Mouse (Mus musculus) forebrain, embryonic 13.5 days (tissue): ENCODE measurements around the gene Lrrc3c. TPM values are rescaled to one million over a fixed set of nuclear protein-coding genes. Genes with fewer than 3 reads are reported as not detected.
"Not testable (repeated sequence)": the region's sequence is repeated elsewhere in the genome, so short reads cannot be mapped to it uniquely, and the experiment has no call there.

Experiments
- ATAC-seq: fragments of 200-750 bp; cut with Nextera tagmentation; 2 replicates; pipeline ENCODE4 v1.8.0; 2017
- H3K27ac ChIP-seq: fragments of 300-500 bp; sonication (generic); 2 replicates; pipeline ENCODE4 v1.5.1; 2015; ENCODE audit warnings: inconsistent platforms, mild to moderate bottlenecking, moderate library complexity
- H3K27me3 ChIP-seq: fragments of 300-500 bp; sonication (generic); 2 replicates; pipeline ENCODE4 v1.6.1; 2015; ENCODE audit warnings: mild to moderate bottlenecking, inconsistent platforms
- H3K36me3 ChIP-seq: fragments of 300-500 bp; sonication (generic); 2 replicates; pipeline ENCODE4 v1.6.1; 2015; ENCODE audit warnings: mild to moderate bottlenecking, inconsistent platforms; ENCODE audit not compliant: poor library complexity, severe bottlenecking
- H3K4me1 ChIP-seq: fragments of 300-500 bp; sonication (generic); 2 replicates; pipeline ENCODE4 v1.6.1; 2015; ENCODE audit warnings: inconsistent platforms
- H3K4me2 ChIP-seq: fragments of 300-500 bp; sonication (generic); 2 replicates; pipeline ENCODE4 v1.6.1; 2015; ENCODE audit warnings: inconsistent platforms, mild to moderate bottlenecking, moderate library complexity
- H3K4me3 ChIP-seq: fragments of 300-500 bp; sonication (generic); 2 replicates; pipeline ENCODE4 v1.5.1; 2015; ENCODE audit warnings: mild to moderate bottlenecking, inconsistent platforms
- H3K9ac ChIP-seq: fragments of 300-500 bp; sonication (generic); 2 replicates; pipeline ENCODE4 v1.6.1; 2015; ENCODE audit warnings: mild to moderate bottlenecking, inconsistent platforms
- H3K9me3 ChIP-seq: fragments of 300-500 bp; sonication (generic); replicated peaks from 2 replicates; pipeline ENCODE4 v1.6.1; 2016; ENCODE audit warnings: inconsistent platforms
- WGBS: fragments of 180-500 bp; shearing (Covaris S2); methylation state at CpG from one replicate; pipeline ENCODE4 v1.1.7; 2015; 5-methylcytosine and 5-hydroxymethylcytosine counted together
- polyA plus RNA-seq: library from polyadenylated mRNA; unstranded; fragments of >200 nt; fragmentation: Nextera tagmentation; extraction: Ambion mirVana; gene quantifications from 2 replicates; pipeline ENCODE4 v1.2.1, GENCODE M21; 2015

Lrrc3c gene
- polyA plus RNA-seq, 1 experiment from 2014 or later, result not detected

DNA sequence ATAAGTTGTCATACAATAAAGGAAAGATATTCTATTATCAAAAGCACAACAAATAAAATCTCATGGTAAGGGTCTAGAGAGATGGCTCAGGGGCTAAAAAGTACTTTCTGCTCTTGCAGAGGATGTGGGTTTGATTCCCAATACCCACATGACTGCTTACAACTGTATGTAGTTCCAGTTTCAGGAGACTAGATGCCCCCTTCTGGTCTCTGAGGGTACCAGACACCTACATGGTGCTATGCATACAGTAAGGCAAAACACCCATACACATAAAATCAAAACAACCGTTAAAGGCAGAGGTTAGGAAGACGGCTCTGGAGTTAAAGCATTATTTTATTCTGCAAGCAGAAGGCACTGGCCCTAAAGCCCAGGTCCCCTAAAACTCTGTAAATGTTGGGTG is 5.9 kb downstream of the Lrrc3c start:
- Histone ChIP-seq H3K27me3 (peaks cover 24% of the 10 kb centered on the region), H3K4me1 (peaks cover 8% of the 10 kb centered on the region; the same call in 1 of the 2 replicates), H3K9me3 (no peaks in the 10 kb centered on the region), H3K27ac (no peak overlapping the region), H3K36me3 (no peaks in the 10 kb centered on the region), H3K4me2 (no peak overlapping the region), H3K4me3 (no peak overlapping the region), H3K9ac (no peak overlapping the region)
- WGBS, result 77% methylated on average over 2 of the region's 2 CpGs
- ATAC-seq, result no peak

DNA sequence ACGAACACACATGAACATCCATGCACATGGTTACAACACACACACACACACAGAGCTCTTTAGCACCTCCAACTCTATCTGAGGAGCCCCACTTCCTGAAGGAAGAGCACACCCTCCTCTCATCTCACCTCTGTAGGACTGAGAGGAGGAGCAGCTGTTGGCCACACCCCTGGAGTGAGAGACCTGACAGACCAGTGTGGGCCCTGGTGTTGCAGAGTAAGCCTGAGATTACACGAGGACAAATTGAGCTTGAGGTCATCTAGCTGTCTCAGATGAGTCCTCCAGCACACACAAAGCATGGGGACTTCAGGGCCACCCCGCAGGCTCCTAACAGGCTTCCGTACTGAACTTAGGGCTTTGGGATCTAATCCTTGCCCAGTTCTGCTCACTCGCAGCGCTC is 6.8 kb downstream of the Lrrc3c start:
- H3K36me3 ChIP-seq, H3K9ac ChIP-seq, H3K27ac ChIP-seq, H3K4me2 ChIP-seq, ATAC-seq, H3K4me1 ChIP-seq, H3K4me3 ChIP-seq, H3K9me3 ChIP-seq: not testable (repeated sequence)
- H3K27me3 ChIP-seq, result peaks cover 23% of the 10 kb centered on the region
- WGBS, result 72% methylated on average over 6 of the region's 6 CpGs

DNA sequence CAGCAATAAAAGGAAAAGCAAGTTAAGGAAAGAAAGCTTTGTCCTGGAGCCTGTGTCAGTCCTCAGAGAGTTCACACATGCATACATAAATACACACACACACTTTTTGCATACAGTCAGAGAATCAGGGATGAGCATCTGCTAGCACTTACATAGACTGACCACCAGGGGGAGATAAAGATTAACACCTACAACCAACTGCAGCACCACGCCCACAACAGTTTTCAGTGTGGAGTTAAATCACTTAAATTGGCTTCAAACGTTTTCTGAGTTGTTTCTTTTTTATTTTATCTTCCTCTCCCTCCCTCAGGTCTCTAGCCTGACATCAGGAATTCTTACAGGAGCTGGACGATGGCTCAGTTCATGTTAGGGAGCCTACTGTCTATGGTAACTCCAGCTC is 8.7 kb downstream of the Lrrc3c start:
- peaks cover 5% of the 10 kb centered on the region; the same call in 1 of the 2 replicates for H3K4me1 ChIP-seq
- peaks cover 12% of the 10 kb centered on the region for H3K27me3 ChIP-seq
- no peaks in the 10 kb centered on the region for H3K36me3 ChIP-seq
- 6% methylated on average over 3 of the region's 3 CpGs for WGBS
- no peak for ATAC-seq
- no peak overlapping the region for H3K9ac ChIP-seq
- H3K4me3 ChIP-seq, result no peak overlapping the region
- H3K9me3 ChIP-seq, result no peaks in the 10 kb centered on the region
- H3K27ac ChIP-seq, result no peak overlapping the region
- H3K4me2 ChIP-seq, result no peak overlapping the region

DNA sequence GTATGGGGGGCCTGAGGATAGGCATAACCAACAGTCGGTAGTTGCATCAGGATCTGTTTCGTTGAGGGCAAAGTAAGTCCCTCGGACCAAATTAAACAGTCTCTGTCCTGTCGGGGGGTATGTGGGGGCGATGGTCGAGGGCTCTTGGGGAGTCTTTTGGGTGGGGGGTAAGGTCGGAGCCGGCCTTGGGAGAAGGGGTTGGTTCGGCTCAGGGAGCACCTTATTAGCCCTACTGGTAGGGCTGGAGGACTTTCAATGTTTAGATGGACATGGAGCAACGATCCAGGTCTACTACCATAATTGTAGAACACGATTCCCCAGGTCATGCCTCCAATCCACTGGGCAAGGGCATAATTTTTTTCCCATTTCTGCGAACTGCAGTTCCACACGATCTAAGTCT is 22.7 kb downstream of the Lrrc3c start:
- no peaks in the 10 kb centered on the region for H3K36me3 ChIP-seq
- ATAC-seq, result no peak
- H3K4me2 ChIP-seq, result no peak overlapping the region
- H3K27ac ChIP-seq, result no peak overlapping the region
- no peak overlapping the region for H3K4me3 ChIP-seq
- H3K9ac ChIP-seq, result no peak overlapping the region
- peaks cover 8% of the 10 kb centered on the region; the same call in 1 of the 2 replicates for H3K9me3 ChIP-seq
- no peaks in the 10 kb centered on the region for H3K27me3 ChIP-seq
- WGBS, result 94% methylated on average over 13 of the region's 13 CpGs
- H3K4me1 ChIP-seq, result no peaks in the 10 kb centered on the region

DNA sequence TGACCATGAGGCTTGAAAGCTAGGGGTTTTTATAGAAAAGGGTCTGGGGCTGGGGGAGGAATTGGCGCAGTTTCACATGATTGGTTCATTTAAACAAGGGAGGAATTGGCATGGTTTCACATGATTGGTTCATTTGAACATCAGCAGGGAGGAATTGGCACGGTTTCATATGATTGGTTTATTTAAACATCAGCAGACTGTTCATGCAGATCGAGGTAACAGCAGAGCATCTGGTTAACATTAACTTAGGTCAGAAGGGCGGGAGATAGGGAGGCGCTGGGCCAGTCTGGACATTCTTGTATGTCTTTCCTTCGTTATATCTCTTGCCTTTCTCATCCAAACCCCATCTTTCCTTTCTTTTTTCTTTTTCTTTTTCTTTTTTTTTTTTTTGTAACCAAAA is 25.9 kb downstream of the Lrrc3c start:
- not testable (repeated sequence) for ATAC-seq, H3K4me2 ChIP-seq, H3K27me3 ChIP-seq, H3K27ac ChIP-seq, H3K4me1 ChIP-seq, H3K4me3 ChIP-seq, H3K9me3 ChIP-seq, H3K9ac ChIP-seq, H3K36me3 ChIP-seq
- 86% methylated on average over 6 of the region's 6 CpGs for WGBS

DNA sequence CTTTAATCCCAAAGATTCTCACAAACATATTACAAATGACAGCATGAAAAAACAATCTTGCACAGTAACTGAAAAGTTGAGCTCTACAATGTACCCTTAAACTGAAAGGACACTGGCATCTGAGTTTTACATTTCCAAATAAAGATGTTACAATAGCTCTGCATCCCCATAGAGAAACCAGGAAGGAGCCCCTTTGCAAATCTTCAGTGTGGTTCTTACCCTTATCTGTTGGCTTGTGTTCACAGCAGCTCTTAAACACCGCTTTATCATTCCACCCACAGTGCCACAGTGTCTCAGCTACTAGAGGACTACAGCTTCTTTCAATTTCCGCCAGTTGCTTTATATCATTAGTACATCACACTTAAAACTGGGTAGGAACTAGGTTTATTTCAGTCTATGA is 26.3 kb downstream of the Lrrc3c start:
- H3K4me2 ChIP-seq, H3K9me3 ChIP-seq, H3K27me3 ChIP-seq, ATAC-seq, H3K4me1 ChIP-seq, H3K36me3 ChIP-seq, H3K9ac ChIP-seq, H3K27ac ChIP-seq, H3K4me3 ChIP-seq: not testable (repeated sequence)
- 93% methylated on average over 2 of the region's 2 CpGs for WGBS

DNA sequence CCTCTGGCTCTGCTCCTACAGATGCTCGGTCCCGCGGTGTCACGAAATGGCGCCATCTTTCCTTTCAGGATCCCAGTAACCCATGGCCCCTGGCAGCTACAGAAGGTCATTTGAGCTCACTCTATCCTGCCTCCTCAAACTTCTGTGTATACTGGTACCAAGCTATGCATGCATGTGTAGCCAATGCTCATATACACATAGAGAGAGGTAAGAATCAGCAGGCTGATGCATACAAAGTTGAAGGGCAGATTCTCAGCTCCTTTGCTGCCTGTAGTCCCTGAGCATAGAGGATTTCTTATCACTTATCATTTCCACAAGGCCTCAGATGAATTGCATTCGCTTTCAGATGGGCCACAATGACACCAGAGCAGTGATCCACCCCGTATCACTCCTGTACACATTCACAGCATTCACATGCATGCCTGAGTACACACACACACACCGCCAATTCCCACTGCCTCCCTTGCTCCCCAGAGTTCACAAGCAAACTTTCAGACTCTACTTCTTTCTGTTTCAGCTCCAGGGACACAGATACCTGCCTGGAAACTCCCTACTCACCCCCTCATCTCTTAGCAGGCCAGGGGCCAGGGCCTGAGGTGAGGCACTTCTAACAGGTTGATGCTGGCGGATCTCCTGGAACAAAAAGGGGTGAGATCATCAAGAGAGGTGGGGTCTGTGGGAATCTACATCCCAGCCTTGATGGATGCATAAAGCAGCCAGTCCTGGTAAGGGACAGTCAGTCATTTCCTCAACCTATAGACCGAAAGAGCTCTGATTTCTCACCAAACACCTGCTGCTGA is 27.7 kb downstream of the Lrrc3c start, which contains the start of the genes Gm12355 and Gsdma3:
Gene Gm12355, minus strand, starts transcription at position 51 of the 800 bp plus-strand sequence.
Gene Gsdma3, plus strand, starts transcription at position 750 of the 800 bp plus-strand sequence.
- no peak within 1 kb of the TSS for H3K4me2 ChIP-seq
- WGBS, result 89% methylated on average over 10 of the region's 10 CpGs

DNA sequence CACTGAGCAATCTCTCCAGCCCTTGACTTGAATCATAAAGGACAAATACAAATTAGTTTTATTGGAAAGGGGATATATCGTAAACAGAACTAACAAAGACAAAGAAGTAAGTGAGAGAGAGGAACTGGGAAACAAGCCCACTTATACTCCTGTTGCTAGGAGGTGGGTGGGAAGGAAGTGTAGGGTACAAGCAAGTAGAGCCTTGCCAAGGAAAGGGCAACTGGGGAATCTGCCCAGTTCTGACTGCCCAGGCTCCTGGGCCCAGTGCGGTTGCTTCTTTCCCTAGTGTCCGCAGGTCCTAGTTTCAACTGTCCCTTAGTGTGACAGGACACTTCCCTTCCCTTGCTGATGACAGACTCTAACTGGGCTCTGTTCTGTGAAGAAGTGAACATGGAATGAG is 30.6 kb downstream of the Lrrc3c start:
- Histone ChIP-seq H3K4me2 (no peak overlapping the region), H3K4me1 (no peaks in the 10 kb centered on the region), H3K27me3 (no peaks in the 10 kb centered on the region), H3K4me3 (no peak overlapping the region), H3K9me3 (no peaks in the 10 kb centered on the region), H3K9ac (no peak overlapping the region), H3K27ac (no peak overlapping the region), H3K36me3 (no peaks in the 10 kb centered on the region)
- ATAC-seq, result no peak
- 97% methylated on average over 3 of the region's 3 CpGs for WGBS

More for the DNA sequence above, 27.7 kb downstream of the Lrrc3c start, which contains the start of the genes Gm12355 and Gsdma3:
- Histone ChIP-seq H3K4me3 (no peak within 1 kb of the TSS), H3K4me1 (no peaks in the 10 kb centered on the region), H3K36me3 (no peaks in the 10 kb centered on the region), H3K27ac (no peak within 1 kb of the TSS), H3K27me3 (no peaks in the 10 kb centered on the region), H3K9me3 (peaks cover 8% of the 10 kb centered on the region; the same call in 1 of the 2 replicates), H3K9ac (no peak within 1 kb of the TSS)
- ATAC-seq, result no peak

DNA sequence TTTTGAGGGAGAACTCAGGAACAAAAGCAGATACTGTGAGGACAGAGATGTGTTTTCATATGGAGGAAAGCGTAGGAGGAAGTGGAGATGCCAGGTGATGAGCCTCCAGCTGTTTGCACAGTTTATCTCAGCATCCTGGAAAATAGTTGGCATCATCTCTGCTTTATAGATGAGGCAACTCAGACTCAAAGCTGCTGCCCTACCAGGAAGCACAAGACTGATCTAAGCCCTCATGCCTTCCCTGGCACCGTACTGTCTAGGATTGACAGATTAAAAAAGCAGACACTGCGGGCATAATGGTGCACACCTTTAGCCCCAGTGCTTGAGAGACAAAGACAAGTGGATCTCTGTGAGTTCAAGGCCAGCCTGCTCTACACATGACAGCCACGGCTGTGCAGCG is 32.6 kb downstream of the Lrrc3c start:
- H3K4me3 ChIP-seq, result no peak overlapping the region
- no peaks in the 10 kb centered on the region for H3K4me1 ChIP-seq
- H3K36me3 ChIP-seq, result no peaks in the 10 kb centered on the region
- no peak overlapping the region for H3K4me2 ChIP-seq
- H3K9ac ChIP-seq, result no peak overlapping the region
- no peaks in the 10 kb centered on the region for H3K27me3 ChIP-seq
- no peaks in the 10 kb centered on the region for H3K9me3 ChIP-seq
- no peak overlapping the region for H3K27ac ChIP-seq
- 87% methylated on average over 5 of the region's 5 CpGs for WGBS
- ATAC-seq, result no peak

DNA sequence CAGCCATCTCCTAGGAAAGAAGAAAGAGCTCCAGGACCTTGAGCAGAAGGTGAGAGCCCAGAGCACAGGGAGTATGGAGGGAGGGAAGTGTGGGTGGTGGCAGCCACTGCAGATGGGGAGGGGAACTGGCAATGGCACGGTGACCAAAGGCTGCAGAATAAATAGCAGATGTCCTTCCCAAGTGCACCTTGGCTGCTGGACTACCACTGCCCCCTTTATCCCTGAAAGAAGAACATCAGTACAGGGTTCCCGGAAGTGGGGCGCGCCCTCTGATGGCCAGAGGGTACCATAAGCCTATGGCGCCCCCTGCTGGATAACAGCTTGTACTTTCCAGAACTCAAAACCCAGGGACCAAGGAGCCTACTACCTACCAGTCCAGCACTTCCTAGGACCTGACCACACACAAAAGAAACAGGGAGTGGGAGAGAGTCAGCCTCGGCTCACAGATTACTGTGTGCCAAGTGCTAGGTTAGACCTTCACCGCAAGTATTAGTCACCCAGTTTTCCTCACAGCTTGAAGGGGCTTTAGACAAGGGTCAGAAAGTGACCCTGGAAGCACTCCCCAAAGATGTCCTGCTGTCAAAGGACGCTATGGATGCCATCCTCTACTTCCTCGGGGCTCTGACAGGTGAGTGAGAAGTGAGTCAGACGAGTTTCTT is 37.4 kb downstream of the Lrrc3c start:
- H3K4me1 ChIP-seq, H3K4me2 ChIP-seq, H3K4me3 ChIP-seq, H3K9ac ChIP-seq, ATAC-seq, H3K9me3 ChIP-seq, H3K27ac ChIP-seq, H3K36me3 ChIP-seq, H3K27me3 ChIP-seq: not testable (repeated sequence)
- 35% methylated on average over 10 of the region's 10 CpGs for WGBS

DNA sequence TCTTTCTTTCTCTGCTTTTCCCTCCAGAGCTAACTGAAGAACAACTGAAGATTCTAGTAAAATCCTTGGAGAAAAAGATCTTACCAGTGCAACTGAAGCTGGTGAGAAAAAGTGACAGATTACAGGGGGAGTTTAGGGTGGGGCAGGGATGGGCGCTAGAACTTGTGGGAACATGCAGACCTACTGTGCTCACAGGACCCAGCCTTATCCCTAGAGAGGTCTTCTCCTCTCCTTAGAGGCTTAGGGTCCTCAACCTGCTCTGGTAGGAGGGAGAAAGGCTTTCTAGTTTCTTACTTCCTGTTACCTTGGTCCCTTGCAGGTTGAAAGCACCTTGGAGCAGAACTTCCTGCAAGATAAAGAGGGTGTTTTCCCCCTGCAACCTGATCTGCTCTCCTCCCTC is 39.4 kb downstream of the Lrrc3c start:
- Histone ChIP-seq H3K27me3 (no peaks in the 10 kb centered on the region), H3K36me3 (no peaks in the 10 kb centered on the region), H3K27ac (no peak overlapping the region), H3K9me3 (no peaks in the 10 kb centered on the region), H3K4me3 (no peak overlapping the region), H3K4me2 (no peak overlapping the region), H3K4me1 (no peaks in the 10 kb centered on the region), H3K9ac (no peak overlapping the region)
- ATAC-seq, result no peak
- 89% methylated on average over 1 of the region's 1 CpGs for WGBS

DNA sequence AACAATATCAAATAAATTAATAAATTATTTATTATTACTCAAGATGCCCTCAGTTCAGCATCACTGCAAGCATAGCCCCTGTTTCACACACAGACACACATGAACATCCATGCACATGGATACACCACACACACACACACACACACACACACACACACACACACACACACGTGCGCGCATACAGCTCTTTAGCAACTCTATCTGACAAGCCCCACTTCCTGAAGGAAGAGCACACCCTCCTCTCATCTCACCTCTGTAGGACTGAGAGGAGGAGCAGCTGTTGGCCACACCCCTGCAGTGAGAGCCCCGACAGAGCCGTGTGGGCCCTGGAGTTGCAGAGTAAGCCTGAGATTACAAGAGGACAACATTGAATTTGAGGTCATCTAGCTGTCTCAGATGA is 42.0 kb downstream of the Lrrc3c start:
- Histone ChIP-seq H3K36me3 (no peaks in the 10 kb centered on the region), H3K27me3 (no peaks in the 10 kb centered on the region; the same call in 1 of the 2 replicates), H3K4me2 (no peak overlapping the region), H3K9me3 (no peaks in the 10 kb centered on the region), H3K9ac (no peak overlapping the region), H3K27ac (no peak overlapping the region), H3K4me1 (no peaks in the 10 kb centered on the region), H3K4me3 (no peak overlapping the region)
- WGBS, result 77% methylated on average over 5 of the region's 5 CpGs
- no peak for ATAC-seq
